Mouse (Mus musculus) embryonic facial prominence, embryonic 13.5 days (tissue): ENCODE data around the gene Plppr1. TPM values are rescaled to one million over a fixed set of nuclear protein-coding genes. Genes with fewer than 3 reads are reported as not detected.
A peak's percentile ranks its signal among the peaks of the same experiment; 100 is the strongest.

Experiments used
- ATAC-seq: fragments of 200-750 bp; cut with Nextera tagmentation; 2 replicates; pipeline ENCODE4 v1.8.0; 2017; ENCODE audit warnings: low read depth; ENCODE audit not compliant: insufficient number of reproducible peaks, insufficient read depth, low FRiP score, low TSS enrichment
- H3K27ac ChIP-seq: fragments of 300-500 bp; sonication (generic); 2 replicates; pipeline ENCODE4 v1.5.1; 2015; ENCODE audit warnings: moderate library complexity, mild to moderate bottlenecking, inconsistent platforms
- H3K27me3 ChIP-seq: fragments of 300-500 bp; sonication (generic); 2 replicates; pipeline ENCODE4 v1.6.1; 2015; ENCODE audit warnings: mild to moderate bottlenecking, inconsistent platforms
- H3K36me3 ChIP-seq: fragments of 300-500 bp; sonication (generic); 2 replicates; pipeline ENCODE4 v1.6.1; 2015; ENCODE audit warnings: mild to moderate bottlenecking, inconsistent platforms
- H3K4me1 ChIP-seq: fragments of 300-500 bp; sonication (generic); 2 replicates; pipeline ENCODE4 v1.6.1; 2015; ENCODE audit warnings: inconsistent platforms
- H3K4me2 ChIP-seq: fragments of 300-500 bp; sonication (generic); 2 replicates; pipeline ENCODE4 v1.6.1; 2015; ENCODE audit warnings: moderate library complexity, mild to moderate bottlenecking, inconsistent platforms
- H3K4me3 ChIP-seq: fragments of 300-500 bp; sonication (generic); 2 replicates; pipeline ENCODE4 v1.5.1; 2015; ENCODE audit warnings: mild to moderate bottlenecking, inconsistent platforms
- H3K9ac ChIP-seq: fragments of 300-500 bp; sonication (generic); 2 replicates; pipeline ENCODE4 v1.6.1; 2015; ENCODE audit warnings: mild to moderate bottlenecking, inconsistent platforms
- H3K9me3 ChIP-seq: fragments of 300-500 bp; sonication (generic); 2 replicates; pipeline ENCODE4 v1.6.1; 2016; ENCODE audit warnings: inconsistent platforms
- WGBS: fragments of 180-500 bp; shearing (Covaris S2); methylation state at CpG from one replicate; pipeline ENCODE4 v1.1.7; 2015; ENCODE audit warnings: mixed read lengths; 5-methylcytosine and 5-hydroxymethylcytosine counted together
- polyA plus RNA-seq: library from polyadenylated mRNA; unstranded; fragments of >200 nt; fragmentation: Nextera tagmentation; extraction: Ambion mirVana; gene quantifications from 2 replicates; pipeline ENCODE4 v1.2.1, GENCODE M21; 2015

The Plppr1 gene
- 7.3 and 8.4 TPM in 2 replicates for polyA plus RNA-seq

DNA sequence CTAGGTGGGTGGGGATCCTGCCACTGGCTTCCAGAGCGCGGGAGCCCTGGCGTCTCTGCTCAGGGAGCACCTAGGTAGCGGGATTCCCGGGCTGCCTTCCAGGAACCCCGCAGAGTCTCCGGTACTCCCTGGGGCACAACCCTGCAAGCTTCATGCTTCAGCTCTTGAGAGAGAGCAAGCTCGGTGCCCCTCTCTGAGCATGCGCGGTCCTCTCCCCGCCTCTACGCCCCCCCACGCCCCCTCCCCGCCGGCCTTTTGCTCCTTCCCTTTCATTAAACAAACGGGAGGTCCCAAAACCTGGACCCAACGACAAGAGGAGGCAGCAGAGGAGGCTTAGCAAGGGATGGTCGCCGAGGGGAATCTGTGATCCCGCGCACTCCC, at the start of gene Plppr1:
Gene Plppr1 (plus strand): TSS at position 253 of the 381 bp plus-strand sequence.
- H3K4me2 ChIP-seq = peak within 1 kb of the TSS; percentile 95
- no peaks in the 10 kb centered on the region for H3K36me3 ChIP-seq
- ATAC-seq = peak; percentile 84
- H3K9ac ChIP-seq = peak within 1 kb of the TSS; percentile 70
- H3K27ac ChIP-seq = no peak within 1 kb of the TSS
- peak within 1 kb of the TSS; percentile 60 for H3K4me3 ChIP-seq
- under 1% methylated on average over 19 of the region's 21 CpGs for WGBS
- peaks cover 30% of the 10 kb centered on the region for H3K27me3 ChIP-seq
- H3K4me1 ChIP-seq = peaks cover 16% of the 10 kb centered on the region; the same call in 1 of the 2 replicates
- no peaks in the 10 kb centered on the region for H3K9me3 ChIP-seq

DNA sequence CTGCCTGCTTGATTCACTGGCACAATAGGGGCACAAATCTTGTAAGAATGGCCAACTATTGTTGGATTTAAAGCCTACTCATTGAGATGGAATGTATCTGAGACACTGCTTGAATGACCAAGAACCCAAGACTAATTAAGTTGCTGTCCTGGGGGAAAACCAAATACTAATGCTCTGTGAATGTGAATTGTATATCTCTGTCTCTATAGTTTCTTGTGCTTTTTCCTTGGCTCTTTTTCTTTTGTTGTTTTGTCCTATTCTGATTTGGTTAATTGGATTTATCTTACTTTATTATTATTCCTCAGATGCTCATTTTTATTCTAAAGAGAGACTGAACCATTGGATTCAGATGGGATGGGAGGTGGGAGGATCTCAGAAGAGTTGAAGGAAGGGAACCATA, 42.4 kb upstream of the Plppr1 start:
- Histone ChIP-seq H3K36me3 (no peaks in the 10 kb centered on the region), H3K27ac (no peak overlapping the region), H3K27me3 (no peaks in the 10 kb centered on the region), H3K4me2 (no peak overlapping the region), H3K4me3 (no peak overlapping the region), H3K4me1 (no peaks in the 10 kb centered on the region), H3K9ac (no peak overlapping the region), H3K9me3 (no peaks in the 10 kb centered on the region)
- ATAC-seq = no peak

DNA sequence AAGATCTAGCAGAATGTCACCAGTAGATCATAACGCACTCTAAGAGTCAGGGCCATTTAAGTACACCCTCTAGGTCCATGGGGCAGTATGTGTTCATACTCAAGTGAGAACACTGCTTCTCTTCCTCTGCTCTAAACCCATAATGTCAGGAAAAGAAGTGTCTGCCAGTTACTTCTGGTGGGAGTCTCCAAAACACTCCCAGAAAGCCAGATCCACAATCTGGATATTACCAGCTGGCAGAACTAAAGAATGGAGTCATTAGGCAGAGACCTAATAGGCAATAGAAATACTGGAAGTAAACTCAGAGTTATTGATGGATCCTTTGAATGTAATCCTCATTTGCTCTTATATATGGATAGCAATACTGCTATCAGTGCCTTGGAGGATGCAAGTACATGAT, 35.9 kb upstream of the Plppr1 start:
- H3K9ac ChIP-seq = no peak overlapping the region
- WGBS = 86% methylated on average over 1 of the region's 1 CpGs
- H3K4me1 ChIP-seq = no peaks in the 10 kb centered on the region
- H3K4me2 ChIP-seq = no peak overlapping the region
- no peak overlapping the region for H3K27ac ChIP-seq
- H3K36me3 ChIP-seq = no peaks in the 10 kb centered on the region
- no peak overlapping the region for H3K4me3 ChIP-seq
- no peaks in the 10 kb centered on the region for H3K9me3 ChIP-seq
- no peak for ATAC-seq
- no peaks in the 10 kb centered on the region for H3K27me3 ChIP-seq

DNA sequence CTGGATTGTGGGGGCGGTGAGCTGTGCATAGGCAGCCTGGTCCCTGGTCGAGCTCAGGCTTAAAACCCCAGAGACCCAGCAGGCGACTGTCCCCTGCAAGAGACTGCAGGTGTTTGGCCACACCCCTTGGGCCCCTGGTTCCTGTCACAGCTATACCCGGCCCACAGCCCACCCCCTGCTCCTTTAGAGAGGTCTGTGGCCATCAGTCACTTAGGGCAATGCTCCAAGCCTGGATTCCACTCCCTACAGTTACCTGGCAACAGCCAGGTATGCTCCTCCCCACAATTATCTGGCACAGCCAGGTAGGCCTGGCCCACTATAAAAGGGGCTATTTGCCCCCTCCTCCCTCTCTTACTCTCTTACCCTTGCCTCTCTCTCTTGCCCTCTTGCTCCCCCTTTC, 20.8 kb upstream of the Plppr1 start:
- H3K27ac ChIP-seq = no peak overlapping the region
- ATAC-seq = no peak
- WGBS = 42% methylated on average over 4 of the region's 4 CpGs

DNA sequence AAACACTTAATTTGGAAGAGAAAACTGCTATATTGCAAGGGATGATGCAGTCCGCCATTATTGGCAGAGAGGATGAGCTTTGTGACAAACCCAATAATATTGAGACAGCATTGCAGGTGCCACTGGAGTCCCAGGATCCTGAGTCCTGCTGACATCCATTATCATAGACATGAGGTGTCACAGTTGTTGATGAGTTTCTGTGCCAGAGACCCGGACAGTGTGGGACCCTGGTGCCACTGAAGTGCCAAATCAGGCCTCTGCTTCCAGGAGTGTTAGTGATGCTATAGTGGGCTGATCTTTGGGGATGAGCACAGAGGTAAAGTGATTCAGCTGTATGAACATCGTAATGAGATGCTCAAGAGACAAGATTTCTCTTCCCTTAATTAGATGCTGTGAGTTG, 19.2 kb upstream of the Plppr1 start:
- H3K36me3 ChIP-seq = no peaks in the 10 kb centered on the region
- H3K27me3 ChIP-seq = no peaks in the 10 kb centered on the region
- ATAC-seq = no peak
- H3K27ac ChIP-seq = no peak overlapping the region
- no peak overlapping the region for H3K4me2 ChIP-seq
- H3K9me3 ChIP-seq = no peaks in the 10 kb centered on the region
- no peak overlapping the region for H3K4me3 ChIP-seq
- H3K4me1 ChIP-seq = no peaks in the 10 kb centered on the region
- 84% methylated on average over 3 of the region's 3 CpGs for WGBS
- H3K9ac ChIP-seq = no peak overlapping the region

More for the DNA sequence above, 20.8 kb upstream of the Plppr1 start:
- H3K4me2 ChIP-seq = no peak overlapping the region
- H3K9me3 ChIP-seq = no peaks in the 10 kb centered on the region
- no peaks in the 10 kb centered on the region for H3K4me1 ChIP-seq
- H3K27me3 ChIP-seq = no peaks in the 10 kb centered on the region
- no peaks in the 10 kb centered on the region for H3K36me3 ChIP-seq
- H3K9ac ChIP-seq = no peak overlapping the region
- H3K4me3 ChIP-seq = no peak overlapping the region

DNA sequence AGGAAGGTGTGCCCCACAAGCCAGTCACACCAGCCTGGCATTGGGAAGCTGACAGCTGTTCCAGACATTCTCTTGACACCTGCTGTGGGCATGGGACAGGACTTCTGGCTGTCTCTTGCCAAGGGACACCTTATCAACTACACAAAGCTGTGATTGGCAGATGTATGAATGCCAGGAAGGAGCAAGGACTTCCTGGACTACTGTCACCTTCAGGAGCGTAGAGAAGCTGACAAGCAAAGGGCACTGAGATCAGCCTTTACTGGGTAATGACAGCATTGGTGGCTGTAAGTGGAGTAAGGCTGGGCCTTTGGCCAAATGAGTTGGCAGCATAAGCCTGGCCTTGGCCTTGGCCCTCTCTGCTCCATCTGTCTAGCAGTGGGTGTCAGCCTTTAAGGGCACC, 17.4 kb upstream of the Plppr1 start:
- no peak overlapping the region for H3K27ac ChIP-seq
- 88% methylated on average over 1 of the region's 1 CpGs for WGBS
- no peaks in the 10 kb centered on the region for H3K9me3 ChIP-seq
- H3K4me1 ChIP-seq = no peaks in the 10 kb centered on the region
- H3K36me3 ChIP-seq = no peaks in the 10 kb centered on the region
- H3K9ac ChIP-seq = no peak overlapping the region
- ATAC-seq = no peak
- H3K4me2 ChIP-seq = no peak overlapping the region
- H3K27me3 ChIP-seq = no peaks in the 10 kb centered on the region
- H3K4me3 ChIP-seq = no peak overlapping the region

DNA sequence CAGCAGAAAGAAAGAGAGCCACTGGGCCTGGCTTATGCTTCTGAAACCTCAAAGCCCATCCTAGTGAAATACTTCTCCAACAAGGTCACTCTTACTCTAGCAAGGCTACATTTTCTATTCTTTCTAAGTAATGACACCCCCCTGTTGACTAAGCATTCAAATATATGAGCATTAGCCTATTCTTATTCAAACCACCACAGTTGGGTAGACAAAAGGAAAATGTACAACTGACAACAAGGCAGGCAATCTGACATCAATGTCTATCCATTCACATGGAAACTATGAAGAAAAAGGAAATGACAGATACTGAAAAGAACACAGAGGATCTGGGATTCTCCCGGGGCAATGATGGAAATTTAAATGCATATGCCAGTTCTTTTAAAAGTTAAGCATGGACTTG, 8.4 kb upstream of the Plppr1 start:
- Histone ChIP-seq H3K9me3 (no peaks in the 10 kb centered on the region), H3K36me3 (no peaks in the 10 kb centered on the region), H3K4me1 (no peaks in the 10 kb centered on the region), H3K4me3 (no peak overlapping the region), H3K27ac (no peak overlapping the region), H3K27me3 (no peaks in the 10 kb centered on the region), H3K9ac (no peak overlapping the region), H3K4me2 (no peak overlapping the region)
- ATAC-seq = no peak
- WGBS = 98% methylated on average over 1 of the region's 1 CpGs

DNA sequence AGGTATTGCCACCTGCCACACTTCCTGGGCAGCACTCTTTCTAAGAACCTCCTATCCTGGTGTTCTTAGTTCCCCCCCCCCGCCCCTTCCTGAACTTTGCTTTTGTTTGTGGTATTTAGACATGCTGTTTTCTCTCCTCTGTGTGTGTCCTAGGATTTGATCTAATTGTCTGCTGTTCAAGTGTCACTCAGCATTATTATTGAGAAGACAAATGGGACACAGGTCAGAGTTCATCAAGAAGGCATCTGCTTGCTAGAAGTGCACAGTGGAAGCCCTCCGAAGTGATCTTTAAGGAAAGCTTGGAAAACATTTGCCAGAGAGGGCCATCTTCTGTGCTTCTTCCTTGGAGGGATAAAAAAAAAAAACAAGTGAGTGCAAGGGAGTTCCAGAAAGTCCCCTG, 1.2 kb upstream of the Plppr1 start:
- Histone ChIP-seq H3K4me2 (no peak overlapping the region), H3K9me3 (no peaks in the 10 kb centered on the region), H3K4me1 (peaks cover 16% of the 10 kb centered on the region; the same call in 1 of the 2 replicates), H3K9ac (no peak overlapping the region), H3K4me3 (no peak overlapping the region), H3K27ac (no peak overlapping the region), H3K27me3 (peaks cover 30% of the 10 kb centered on the region), H3K36me3 (no peaks in the 10 kb centered on the region)
- 25% methylated on average over 2 of the region's 2 CpGs for WGBS
- no peak for ATAC-seq

DNA sequence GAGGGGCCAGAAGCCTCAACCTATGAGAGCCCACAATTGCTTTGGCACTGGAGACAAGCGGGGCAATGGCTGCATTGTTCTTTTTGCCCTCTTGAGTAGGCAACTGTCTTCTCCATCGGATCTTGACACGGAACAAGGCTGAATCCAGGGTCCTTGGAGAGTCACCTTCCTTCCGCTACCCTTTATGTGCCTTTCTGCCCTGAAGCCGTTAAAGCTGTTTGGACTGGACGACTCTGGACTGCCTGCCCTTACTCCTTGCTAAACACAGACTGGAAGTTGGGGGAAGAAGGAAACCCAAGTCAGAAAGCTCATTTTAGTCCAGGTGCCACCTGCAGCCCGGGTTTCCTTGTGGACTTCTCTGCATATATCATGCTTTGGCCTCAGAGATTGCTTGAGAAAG, 516 bp upstream of the Plppr1 start:
- 6% methylated on average over 7 of the region's 7 CpGs for WGBS
- H3K27ac ChIP-seq = no peak overlapping the region
- ATAC-seq = no peak

DNA sequence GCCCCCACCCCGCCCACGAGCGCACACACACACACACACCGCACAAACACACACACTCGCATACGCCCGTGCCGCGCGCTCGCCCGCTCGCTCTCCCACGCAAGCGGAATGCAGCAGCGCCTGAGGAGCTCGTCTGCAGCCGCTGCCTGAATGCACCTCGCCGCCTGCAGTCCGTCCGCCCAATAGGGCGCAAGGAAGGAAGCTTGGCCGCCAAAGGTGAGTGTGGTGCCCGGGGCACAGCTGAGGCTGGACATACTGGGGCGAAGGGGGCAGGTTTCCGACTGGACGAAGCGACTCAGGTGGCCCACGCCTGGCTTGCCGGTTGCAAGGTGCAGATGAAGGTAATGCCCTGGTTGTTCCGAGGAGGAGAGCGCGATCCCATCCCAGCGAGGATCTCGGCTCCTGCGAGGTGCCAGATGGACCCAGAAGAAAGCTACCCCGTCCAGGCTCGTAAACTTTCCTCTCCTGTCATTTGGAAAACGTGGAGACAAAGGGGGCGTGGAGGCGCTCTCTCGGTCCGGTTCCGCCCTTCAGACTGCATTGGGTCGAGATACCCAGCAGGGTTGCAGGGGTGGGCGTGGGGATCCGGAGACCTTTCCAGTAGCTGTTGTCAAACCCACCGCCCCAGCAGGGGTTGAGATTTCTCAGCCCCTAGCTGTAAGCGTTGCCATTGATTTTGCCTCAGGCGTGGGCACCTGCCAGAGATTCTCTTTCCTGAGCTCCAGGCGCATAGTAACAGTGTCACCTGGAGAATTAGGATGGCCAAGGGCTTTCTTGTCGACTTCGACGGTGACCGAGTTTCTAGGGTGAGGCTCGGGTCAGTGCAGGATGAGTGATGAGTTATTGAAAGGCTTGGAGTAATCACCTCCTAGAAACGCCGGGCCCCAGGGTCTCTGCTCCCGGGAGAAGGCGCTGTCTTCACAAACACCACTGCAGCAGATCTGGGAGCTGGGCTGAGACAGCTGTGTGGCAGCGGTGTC, 619 bp downstream of the Plppr1 start:
- Histone ChIP-seq H3K9ac (peak overlapping the region; percentile 70), H3K36me3 (no peaks in the 10 kb centered on the region), H3K27ac (no peak overlapping the region), H3K27me3 (peaks cover 30% of the 10 kb centered on the region), H3K4me1 (peaks cover 16% of the 10 kb centered on the region; the same call in 1 of the 2 replicates), H3K4me3 (peak overlapping the region; percentile 60), H3K4me2 (peak overlapping the region; percentile 95), H3K9me3 (no peaks in the 10 kb centered on the region)
- ATAC-seq = peak; percentile 80
- WGBS = under 1% methylated on average over 61 of the region's 62 CpGs

More for the DNA sequence above, 516 bp upstream of the Plppr1 start:
- H3K27me3 ChIP-seq = peaks cover 30% of the 10 kb centered on the region
- H3K9ac ChIP-seq = peak overlapping the region; percentile 70
- no peaks in the 10 kb centered on the region for H3K36me3 ChIP-seq
- peak overlapping the region; percentile 95 for H3K4me2 ChIP-seq
- H3K4me3 ChIP-seq = peak overlapping the region; percentile 60
- H3K9me3 ChIP-seq = no peaks in the 10 kb centered on the region
- peaks cover 16% of the 10 kb centered on the region; the same call in 1 of the 2 replicates for H3K4me1 ChIP-seq

DNA sequence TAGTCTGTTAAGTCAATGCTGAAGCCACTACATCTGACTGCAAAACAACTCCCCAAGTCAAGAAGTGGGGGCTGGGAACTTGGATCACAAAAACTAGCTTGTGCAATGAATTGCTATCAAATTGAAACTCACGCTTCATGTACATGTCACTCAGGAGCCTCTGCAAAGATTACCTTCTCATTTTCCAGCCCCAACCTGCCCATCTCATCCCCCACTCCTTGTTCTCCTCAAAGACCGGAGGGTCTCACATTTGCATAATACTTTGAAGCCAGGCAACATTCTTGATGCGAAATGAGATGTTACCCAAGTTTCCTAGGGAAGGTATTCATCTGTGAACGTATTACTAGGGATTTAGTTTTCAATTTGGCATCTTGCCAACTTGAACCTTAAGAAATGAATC, 10.4 kb downstream of the Plppr1 start:
- Histone ChIP-seq H3K36me3 (no peaks in the 10 kb centered on the region), H3K9me3 (no peaks in the 10 kb centered on the region), H3K4me3 (no peak overlapping the region), H3K9ac (no peak overlapping the region), H3K4me1 (no peaks in the 10 kb centered on the region), H3K27ac (no peak overlapping the region), H3K4me2 (no peak overlapping the region), H3K27me3 (no peaks in the 10 kb centered on the region)
- 47% methylated on average over 4 of the region's 4 CpGs for WGBS
- ATAC-seq = 0 out of 2 replicates have a peak, but pooled peaks have one; percentile 56

DNA sequence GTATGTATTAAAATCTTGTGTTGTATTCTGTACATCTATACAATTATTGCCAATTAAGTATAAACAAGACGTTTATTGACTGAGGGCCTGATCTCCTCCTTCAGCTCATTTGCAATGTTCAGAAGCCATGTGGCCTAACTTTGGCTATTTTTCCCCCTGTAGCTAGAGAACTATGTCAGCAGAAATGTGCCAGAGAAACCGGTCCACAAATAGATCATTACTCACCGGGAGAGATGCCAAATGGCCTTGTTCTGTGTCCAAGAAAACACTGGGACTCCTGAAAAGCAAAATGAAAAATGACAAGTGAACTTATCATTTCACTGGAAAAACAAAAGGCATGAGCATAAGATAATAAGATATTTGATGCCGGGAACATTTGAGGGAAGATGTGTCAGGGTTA, 13.8 kb downstream of the Plppr1 start:
- H3K4me2 ChIP-seq = no peak overlapping the region
- no peaks in the 10 kb centered on the region for H3K36me3 ChIP-seq
- no peak overlapping the region for H3K27ac ChIP-seq
- H3K4me3 ChIP-seq = no peak overlapping the region
- H3K27me3 ChIP-seq = no peaks in the 10 kb centered on the region
- H3K9me3 ChIP-seq = no peaks in the 10 kb centered on the region
- WGBS = 83% methylated on average over 4 of the region's 4 CpGs
- no peaks in the 10 kb centered on the region for H3K4me1 ChIP-seq
- no peak for ATAC-seq
- no peak overlapping the region for H3K9ac ChIP-seq
